Mouse (Mus musculus) neural tube, embryonic 11.5 days (tissue): Measurements from ENCODE around the gene Sap30bp. TPM values are rescaled to one million over a fixed set of nuclear protein-coding genes. Genes with fewer than 3 reads are reported as not detected.

ENCODE experiments used
- ATAC-seq: fragments of 200-750 bp; cut with Nextera tagmentation; 2 replicates; pipeline ENCODE4 v1.8.0; 2017; ENCODE audit warnings: moderate number of reproducible peaks, mild to moderate bottlenecking, moderate TSS enrichment, moderate library complexity; ENCODE audit not compliant: insufficient read depth, low FRiP score, low TSS enrichment
- DNase-seq: peaks from one replicate; pipeline ENCODE4 v3.0.0-alpha.2; 2015; ENCODE audit warnings: low spot score
- H3K27ac ChIP-seq: fragments of 300-500 bp; sonication (generic); 2 replicates; pipeline ENCODE4 v1.5.1; 2014; ENCODE audit warnings: low read depth, mild to moderate bottlenecking, low read length
- H3K27me3 ChIP-seq: fragments of 300-500 bp; sonication (generic); 2 replicates; pipeline ENCODE4 v1.6.1; 2014; ENCODE audit warnings: mild to moderate bottlenecking, low read length, mixed read lengths; ENCODE audit not compliant: control insufficient read depth, insufficient read depth
- H3K36me3 ChIP-seq: fragments of 300-500 bp; sonication (generic); 2 replicates; pipeline ENCODE4 v1.6.1; 2014; ENCODE audit warnings: mild to moderate bottlenecking, low read length, moderate library complexity, mixed read lengths; ENCODE audit not compliant: control insufficient read depth, insufficient read depth
- H3K4me1 ChIP-seq: fragments of 300-500 bp; sonication (generic); 2 replicates; pipeline ENCODE4 v1.6.1; 2014; ENCODE audit warnings: low read length, mixed read lengths; ENCODE audit not compliant: control insufficient read depth, insufficient read depth
- H3K4me2 ChIP-seq: fragments of 300-500 bp; sonication (generic); 2 replicates; pipeline ENCODE4 v1.6.1; 2014; ENCODE audit warnings: low read depth, mild to moderate bottlenecking, moderate library complexity
- H3K4me3 ChIP-seq: fragments of 300-500 bp; sonication (generic); 2 replicates; pipeline ENCODE4 v1.5.1; 2014; ENCODE audit warnings: low read depth, low read length
- H3K9ac ChIP-seq: fragments of 300-500 bp; sonication (generic); 2 replicates; pipeline ENCODE4 v1.6.1; 2014; ENCODE audit warnings: mild to moderate bottlenecking, low read length
- H3K9me3 ChIP-seq: fragments of 300-500 bp; sonication (generic); 2 replicates; pipeline ENCODE4 v1.6.1; 2016; ENCODE audit warnings: low read length; ENCODE audit not compliant: control insufficient read depth
- WGBS: fragments of 180-500 bp; shearing (Covaris S2); extraction: QIAGEN DNeasy Blood & Tissue Kit; methylation state at CpG from one replicate; pipeline ENCODE4 v1.1.7; 2014; 5-methylcytosine and 5-hydroxymethylcytosine counted together
- polyA plus RNA-seq: library from polyadenylated mRNA; unstranded; fragments of >200 nt; fragmentation: Nextera tagmentation; extraction: Ambion mirVana; gene quantifications from 2 replicates; pipeline ENCODE4 v1.2.1, GENCODE M21; 2014

Gene Sap30bp
- polyA plus RNA-seq, 1 experiment from 2014 or later = 51.8 TPM

- DNase-seq = peak; percentile 23
These were observed 38.1 kb upstream of the Sap30bp start for GRCm38 (mm10) chr11:115894755-115895520.

GRCm38 (mm10) chr11:115898446-115898845 is 34.6 kb upstream of the Sap30bp start:
- DNase-seq (no peak), ATAC-seq (no peak)
- Histone ChIP-seq H3K4me1 (peaks cover 9% of the 10 kb centered on the region), H3K36me3 (no peaks in the 10 kb centered on the region; the same call in none of the 2 replicates), H3K4me2 (no peak overlapping the region), H3K27me3 (no peaks in the 10 kb centered on the region), H3K9me3 (no peaks in the 10 kb centered on the region), H3K27ac (no peak overlapping the region), H3K9ac (no peak overlapping the region), H3K4me3 (no peak overlapping the region)
- 83% methylated on average over 7 of the region's 7 CpGs for WGBS

More at GRCm38 (mm10) chr11:115894755-115895520, 38.1 kb upstream of the Sap30bp start:
- 68% methylated on average over 14 of the region's 14 CpGs for WGBS
- Histone ChIP-seq H3K27ac (no peak overlapping the region), H3K4me3 (no peak overlapping the region), H3K4me2 (no peak overlapping the region), H3K9ac (no peak overlapping the region), H3K27me3 (no peaks in the 10 kb centered on the region), H3K4me1 (peaks cover 4% of the 10 kb centered on the region), H3K9me3 (no peaks in the 10 kb centered on the region), H3K36me3 (no peaks in the 10 kb centered on the region; the same call in none of the 2 replicates)
- ATAC-seq = no peak

- Histone ChIP-seq H3K9me3 (no peaks in the 10 kb centered on the region), H3K4me3 (no peak overlapping the region), H3K4me2 (no peak overlapping the region), H3K9ac (no peak overlapping the region), H3K27ac (no peak overlapping the region), H3K36me3 (no peaks in the 10 kb centered on the region; the same call in none of the 2 replicates), H3K27me3 (no peaks in the 10 kb centered on the region), H3K4me1 (peaks cover 9% of the 10 kb centered on the region)
- ATAC-seq (no peak), DNase-seq (peak; percentile 49)
- 15% methylated on average over 4 of the region's 4 CpGs for WGBS
These were observed 34.2 kb upstream of the Sap30bp start for GRCm38 (mm10) chr11:115898886-115899285.

GRCm38 (mm10) chr11:115899486-115900266 is 33.4 kb upstream of the Sap30bp start, which contains the start of gene Smim5:
Gene Smim5, plus strand, starts transcription at chr11:115899966.
- peaks cover 9% of the 10 kb centered on the region for H3K4me1 ChIP-seq
- H3K36me3 ChIP-seq = no peaks in the 10 kb centered on the region; the same call in 1 of the 2 replicates
- H3K4me2 ChIP-seq = no peak within 1 kb of the TSS
- ATAC-seq (no peak), DNase-seq (peak; percentile 47)
- no peaks in the 10 kb centered on the region for H3K27me3 ChIP-seq
- H3K27ac ChIP-seq = 0 out of 2 replicates have a peak within 1 kb of the TSS, but pooled peaks have one; percentile 23
- WGBS = 32% methylated on average over 16 of the region's 16 CpGs
- no peaks in the 10 kb centered on the region for H3K9me3 ChIP-seq
- H3K9ac ChIP-seq = no peak within 1 kb of the TSS; the same call in 1 of the 2 replicates
- H3K4me3 ChIP-seq = no peak within 1 kb of the TSS

GRCm38 (mm10) chr11:115900561-115901337 is 32.3 kb upstream of the Sap30bp start:
- H3K4me1 ChIP-seq = peaks cover 9% of the 10 kb centered on the region
- no peak overlapping the region for H3K4me3 ChIP-seq
- no peaks in the 10 kb centered on the region for H3K27me3 ChIP-seq
- WGBS = 70% methylated on average over 8 of the region's 8 CpGs
- no peaks in the 10 kb centered on the region for H3K9me3 ChIP-seq
- no peak overlapping the region for H3K4me2 ChIP-seq
- H3K9ac ChIP-seq = no peak overlapping the region
- DNase-seq (no peak), ATAC-seq (no peak)
- no peaks in the 10 kb centered on the region for H3K36me3 ChIP-seq
- no peak overlapping the region for H3K27ac ChIP-seq

GRCm38 (mm10) chr11:115901338-115902161 is 31.5 kb upstream of the Sap30bp start:
- no peak overlapping the region for H3K4me3 ChIP-seq
- no peaks in the 10 kb centered on the region for H3K9me3 ChIP-seq
- no peak for DNase-seq
- 87% methylated on average over 9 of the region's 9 CpGs for WGBS
- ATAC-seq = no peak
- no peaks in the 10 kb centered on the region for H3K36me3 ChIP-seq
- no peak overlapping the region for H3K4me2 ChIP-seq
- H3K27me3 ChIP-seq = no peaks in the 10 kb centered on the region
- no peak overlapping the region for H3K27ac ChIP-seq
- peaks cover 9% of the 10 kb centered on the region for H3K4me1 ChIP-seq
- H3K9ac ChIP-seq = no peak overlapping the region

GRCm38 (mm10) chr11:115902177-115902576 is 30.9 kb upstream of the Sap30bp start:
- H3K9me3 ChIP-seq = no peaks in the 10 kb centered on the region
- H3K4me3 ChIP-seq = no peak overlapping the region
- H3K27me3 ChIP-seq = no peaks in the 10 kb centered on the region
- ATAC-seq (no peak), DNase-seq (no peak)
- H3K4me2 ChIP-seq = no peak overlapping the region
- peaks cover 9% of the 10 kb centered on the region for H3K4me1 ChIP-seq
- H3K36me3 ChIP-seq = no peaks in the 10 kb centered on the region
- 85% methylated on average over 5 of the region's 5 CpGs for WGBS
- no peak overlapping the region for H3K9ac ChIP-seq
- H3K27ac ChIP-seq = no peak overlapping the region

GRCm38 (mm10) chr11:115902831-115903230 is 30.3 kb upstream of the Sap30bp start:
- no peak overlapping the region for H3K9ac ChIP-seq
- 76% methylated on average over 1 of the region's 1 CpGs for WGBS
- no peaks in the 10 kb centered on the region for H3K27me3 ChIP-seq
- H3K4me2 ChIP-seq = no peak overlapping the region
- H3K36me3 ChIP-seq = no peaks in the 10 kb centered on the region
- ATAC-seq (no peak), DNase-seq (no peak)
- no peak overlapping the region for H3K4me3 ChIP-seq
- no peak overlapping the region for H3K27ac ChIP-seq
- H3K4me1 ChIP-seq = peaks cover 9% of the 10 kb centered on the region
- no peaks in the 10 kb centered on the region for H3K9me3 ChIP-seq
